Mouse (Mus musculus) erythroblast, embryonic 14.5 days (primary cell): ENCODE data around the gene Noxred1.
"Not testable (repeated sequence)": the region's sequence is repeated elsewhere in the genome, so short reads cannot be mapped to it uniquely, and the experiment has no call there.

Source experiments
- GATA1 ChIP-seq: IDR thresholded peaks from 2 replicates; pipeline ENCODE4 v1.6.1; 2012; ENCODE audit warnings: low read length, inconsistent platforms, mixed read lengths
- TAL1 ChIP-seq: IDR thresholded peaks from 3 replicates; pipeline ENCODE4 v1.6.1; 2012; ENCODE audit warnings: low read length, inconsistent platforms, mixed read lengths

- TF ChIP-seq GATA1, TAL1: not testable (repeated sequence)
Observed at GRCm38 (mm10) chr12:87205789-87206188, 32.7 kb downstream of the Noxred1 start.
